Mouse (Mus musculus) forebrain, embryonic 16.5 days (tissue): ENCODE measurements around the gene Bcl6. TPM values are rescaled to one million over a fixed set of nuclear protein-coding genes. Genes with fewer than 3 reads are reported as not detected.

ENCODE experiments used
- ATAC-seq: fragments of 200-750 bp; cut with Nextera tagmentation; 2 replicates; pipeline ENCODE4 v1.8.0; 2017; ENCODE audit warnings: mild to moderate bottlenecking, moderate library complexity
- H3K27ac ChIP-seq: fragments of 300-500 bp; sonication (generic); 2 replicates; pipeline ENCODE4 v1.5.1; 2014; ENCODE audit warnings: low read length, control low read depth
- H3K27me3 ChIP-seq: fragments of 300-500 bp; sonication (generic); replicated peaks from 2 replicates; pipeline ENCODE4 v1.6.1; 2014; ENCODE audit warnings: low read length; ENCODE audit not compliant: control insufficient read depth, insufficient read depth
- H3K36me3 ChIP-seq: fragments of 300-500 bp; sonication (generic); 2 replicates; pipeline ENCODE4 v1.6.1; 2014; ENCODE audit not compliant: control insufficient read depth, insufficient read depth
- H3K4me1 ChIP-seq: fragments of 300-500 bp; sonication (generic); replicated peaks from 2 replicates; pipeline ENCODE4 v1.6.1; 2014; ENCODE audit warnings: low read length; ENCODE audit not compliant: control insufficient read depth, insufficient read depth
- H3K4me2 ChIP-seq: fragments of 300-500 bp; sonication (generic); 2 replicates; pipeline ENCODE4 v1.6.1; 2014; ENCODE audit warnings: mild to moderate bottlenecking, low read length, control low read depth
- H3K4me3 ChIP-seq: fragments of 300-500 bp; sonication (generic); replicated peaks from 2 replicates; pipeline ENCODE4 v1.5.1; 2014; ENCODE audit warnings: mild to moderate bottlenecking, low read length, control low read depth
- H3K9ac ChIP-seq: fragments of 300-500 bp; sonication (generic); replicated peaks from 2 replicates; pipeline ENCODE4 v1.6.1; 2014; ENCODE audit warnings: low read depth, low read length, control low read depth
- H3K9me3 ChIP-seq: fragments of 300-500 bp; sonication (generic); 2 replicates; pipeline ENCODE4 v1.6.1; 2016; ENCODE audit warnings: low read length; ENCODE audit not compliant: control insufficient read depth
- WGBS: fragments of 180-500 bp; shearing (Covaris S2); extraction: QIAGEN DNeasy Blood & Tissue Kit; methylation state at CpG from one replicate; pipeline ENCODE4 v1.1.7; 2014; 5-methylcytosine and 5-hydroxymethylcytosine counted together
- polyA plus RNA-seq: library from polyadenylated mRNA; unstranded; fragments of >200 nt; fragmentation: Nextera tagmentation; extraction: Ambion mirVana; gene quantifications from 2 replicates; pipeline ENCODE4 v1.2.1, GENCODE M21; 2015

Gene Bcl6
- polyA plus RNA-seq, 1 experiment from 2014 or later, result 2.4 TPM

- Histone ChIP-seq H3K4me3 (no peak overlapping the region), H3K9me3 (no peaks in the 10 kb centered on the region), H3K27ac (no peak overlapping the region), H3K27me3 (no peaks in the 10 kb centered on the region), H3K4me1 (no peaks in the 10 kb centered on the region), H3K36me3 (no peaks in the 10 kb centered on the region), H3K9ac (no peak overlapping the region), H3K4me2 (no peak overlapping the region)
- no peak for ATAC-seq
- WGBS, result 66% methylated on average over 5 of the region's 5 CpGs
Observed at GRCm38 (mm10) chr16:23921697-23922096, 67.0 kb downstream of the Bcl6 start.

- H3K27me3 ChIP-seq, result no peaks in the 10 kb centered on the region
- H3K36me3 ChIP-seq, result no peaks in the 10 kb centered on the region
- no peak overlapping the region for H3K9ac ChIP-seq
- H3K4me3 ChIP-seq, result no peak overlapping the region
- no peak overlapping the region for H3K27ac ChIP-seq
- no peaks in the 10 kb centered on the region for H3K4me1 ChIP-seq
- H3K9me3 ChIP-seq, result no peaks in the 10 kb centered on the region
- 85% methylated on average over 2 of the region's 2 CpGs for WGBS
- H3K4me2 ChIP-seq, result no peak overlapping the region
- ATAC-seq, result no peak
Observed at GRCm38 (mm10) chr16:23919418-23919817, 69.2 kb downstream of the Bcl6 start.

Other genes with a start within 250 kb of the Bcl6 start
- gene Sst, start 97.9 kb downstream of the Bcl6 start, polyA plus RNA-seq, result 208 and 241 TPM in 2 replicates
- 0.11 TPM in 1 of 2 replicates, not detected in the other for gene Rtp2, start 56.5 kb downstream of the Bcl6 start, polyA plus RNA-seq
- not detected in 2 replicates for gene Gm37419, start 370 bp downstream of the Bcl6 start, polyA plus RNA-seq